Mouse (Mus musculus) CH12.LX (cell line): ENCODE measurements around the gene Sbsn.

Source experiments
- CHD2 ChIP-seq: IDR thresholded peaks from 2 replicates; pipeline ENCODE4 v1.6.1; 2011; ENCODE audit warnings: low read length, improper control_type of control experiment
- CTCF ChIP-seq, 2 experiments: IDR thresholded peaks in 1 of 2; conservative IDR thresholded peaks in 1 of 2; 2 replicates each; pipeline ENCODE4 v1.5.1; 2011 to 2012; ENCODE audit warnings: low read depth in 2 of 2, low read length in 2 of 2, improper control_type of control experiment in 1 of 2, inconsistent platforms in 1 of 2, mild to moderate bottlenecking in 1 of 2, moderate library complexity in 1 of 2
- MAFK ChIP-seq: IDR thresholded peaks from 2 replicates; pipeline ENCODE4 v1.6.1; 2011; ENCODE audit warnings: low read length, improper control_type of control experiment; ENCODE audit not compliant: insufficient replicate concordance
- MEF2A ChIP-seq: IDR thresholded peaks from 2 replicates; pipeline ENCODE4 v1.6.1; 2014; ENCODE audit warnings: low read depth, mild to moderate bottlenecking, inconsistent platforms, low read length, improper control_type of control experiment, borderline replicate concordance
- NRF1 ChIP-seq: IDR thresholded peaks from 2 replicates; pipeline ENCODE4 v1.6.1; 2014; ENCODE audit warnings: low read depth, mild to moderate bottlenecking, inconsistent platforms, low read length, improper control_type of control experiment, moderate library complexity
- POLR2A ChIP-seq: IDR thresholded peaks from 2 replicates; pipeline ENCODE4 v1.6.1; 2011; ENCODE audit warnings: low read depth, mild to moderate bottlenecking, improper control_type of control experiment, low read length
- RAD21 ChIP-seq: IDR thresholded peaks from 2 replicates; pipeline ENCODE4 v1.6.1; 2011; ENCODE audit warnings: low read depth, mild to moderate bottlenecking, low read length, improper control_type of control experiment, moderate library complexity
- SIN3A ChIP-seq: IDR thresholded peaks from 2 replicates; pipeline ENCODE4 v1.6.1; 2012; ENCODE audit warnings: low read length, improper control_type of control experiment, inconsistent platforms
- SMC3 ChIP-seq: IDR thresholded peaks from 2 replicates; pipeline ENCODE4 v1.6.1; 2011; ENCODE audit warnings: low read depth, low read length, improper control_type of control experiment
- TCF12 ChIP-seq: IDR thresholded peaks from 2 replicates; pipeline ENCODE4 v1.6.1; 2014; ENCODE audit warnings: low read depth, mild to moderate bottlenecking, inconsistent platforms, low read length, improper control_type of control experiment
- UBTF ChIP-seq: IDR thresholded peaks from 2 replicates; pipeline ENCODE4 v1.6.1; 2012; ENCODE audit warnings: low read depth, mild to moderate bottlenecking, inconsistent platforms, low read length, improper control_type of control experiment, moderate library complexity

- TF ChIP-seq CTCF (conservative IDR thresholded peaks at IDR 0.05 in 1 of 2, IDR thresholded peaks at IDR 0.05 in 1 of 2; ENCODE audit: low read depth in 2 of 2, low read length in 2 of 2) (no peak), MEF2A (no peak), SIN3A (no peak), TCF12 (no peak), POLR2A (no peak), UBTF (no peak), SMC3 (no peak), MAFK (no peak), NRF1 (no peak), CHD2 (no peak), RAD21 (no peak)
Measured at GRCm38 (mm10) chr7:30787377-30788022, 36.2 kb downstream of the Sbsn start, which contains the start of gene Krtdap.
